In genomic region chr9:32940111-32940813, GRCm38 (mm10) we compare ENCODE assay signal across 8 mouse cellular contexts.
DNase-seq lines count a peak whose midpoint lies in the region; ATAC-seq lines count a peak whose summit lies in the region.

No protein-coding gene starts in this region.

- peaks cover 6% of the 10 kb centered on the region; the same call in 1 of the 2 replicates for H3K4me1 ChIP-seq in intestine, embryonic 15.5 days (replicated peaks)

- peak; percentile 73 to 74 for DNase-seq in adrenal gland, adult 18-20 months (ENCODE audit: low spot score in 2 of 2)
- DNase-seq in embryo, embryonic 10.5 days (ENCODE audit: low spot score): peak; percentile 95
- peak; percentile 60 to 73 for DNase-seq in gastrocnemius, postnatal 36 days
- peak; percentile 77 to 87 for DNase-seq in left cerebral cortex, postnatal 14 days (ENCODE audit: low spot score in 2 of 2)
- DNase-seq in right cerebral cortex, postnatal 25 days: peak; percentile 68
- DNase-seq in urinary bladder, postnatal 36 days (ENCODE audit: low spot score in 2 of 2): peak; percentile 79 to 80

- H3K4me2 ChIP-seq in intestine, embryonic 15.5 days (replicated peaks): peak overlapping the region; percentile 66

- peak; percentile 88 for ATAC-seq in intestine, embryonic 15.5 days
- peak; percentile 98 for ATAC-seq in megakaryocyte-erythroid progenitor cell, adult 5-6 weeks (replicated peaks; ENCODE audit: low FRiP score, low TSS enrichment, poor library complexity, severe bottlenecking)

- H3K36me3 ChIP-seq in intestine, embryonic 15.5 days: no peaks in the 10 kb centered on the region

- intact Hi-C loops in gastrocnemius, postnatal 36 days (cut with DNase I): loop anchor here (2.0 to 10.0 kb wide), 3 partner anchors 142 to 535 kb away; no protein-coding TSS in a partner anchor
- intact Hi-C loops in left cerebral cortex, postnatal 14 days (cut with DNase I): loop anchor here (1.0 to 10.0 kb wide), 5 partner anchors 142 to 535 kb away; no protein-coding TSS in a partner anchor

- peak overlapping the region; percentile 25; the same call in 1 of the 2 replicates for H3K27ac ChIP-seq in intestine, embryonic 15.5 days

- H3K27me3 ChIP-seq in intestine, embryonic 15.5 days (replicated peaks): no peaks in the 10 kb centered on the region

- H3K9me3 ChIP-seq in intestine, embryonic 15.5 days: no peaks in the 10 kb centered on the region

- peak overlapping the region; percentile 40 for H3K4me3 ChIP-seq in intestine, embryonic 15.5 days (replicated peaks)

- H3K9ac ChIP-seq in intestine, embryonic 15.5 days: peak overlapping the region; percentile 36

- WGBS in intestine, embryonic 15.5 days: 22% methylated on average over 19 of the region's 19 CpGs

Comparison
In these comparisons a context has a peak if more than half of its experiments do, and no peak if none do; other contexts are left out.
1. Peak in every context shown above with its lines: DNase-seq, ATAC-seq, H3K4me3 ChIP-seq and H3K27ac ChIP-seq.